Comparison of ENCODE assay signal across 11 mouse cellular contexts in genomic region chr5:43456018-43456417, GRCm38 (mm10). TPM values are rescaled to one million over a fixed set of nuclear protein-coding genes. Genes with fewer than 3 reads are reported as not detected.
DNase-seq lines count a peak whose midpoint lies in the region; ATAC-seq and TF ChIP-seq lines count a peak whose summit lies in the region.
"Had no signal": no experiment of that assay in that cellular context is flagged by ENCODE, and none has a peak within 500 bp of the region (broad histone marks: within the 10 kb centered on the region; RNA-seq: fewer than 3 reads in every experiment).

No protein-coding gene starts in this region.

- H3K27ac ChIP-seq in forebrain, postnatal 0 days (ENCODE audit: low read depth, low read length): no peak overlapping the region
- no peak overlapping the region for H3K27ac ChIP-seq in forebrain, embryonic 14.5 days (ENCODE audit: low read depth, low read length)
- H3K27ac ChIP-seq in lung, embryonic 14.5 days (ENCODE audit: low read depth): no peak overlapping the region
- H3K27ac ChIP-seq: forebrain, embryonic 10.5 days; liver, embryonic 12.5 days had no signal

- no peaks in the 10 kb centered on the region for H3K9me3 ChIP-seq in forebrain, postnatal 0 days (ENCODE audit: low read length)
- H3K9me3 ChIP-seq in forebrain, embryonic 14.5 days (replicated peaks; ENCODE audit: control insufficient read depth, low read length): no peaks in the 10 kb centered on the region
- H3K9me3 ChIP-seq in lung, embryonic 14.5 days (ENCODE audit: low read depth, low read length): no peaks in the 10 kb centered on the region
- H3K9me3 ChIP-seq: forebrain, embryonic 10.5 days; liver, embryonic 12.5 days had no signal

- H3K4me3 ChIP-seq in forebrain, postnatal 0 days (ENCODE audit: low read depth, low read length): no peak overlapping the region
- no peak overlapping the region for H3K4me3 ChIP-seq in forebrain, embryonic 14.5 days (ENCODE audit: low read depth, low read length)
- H3K4me3 ChIP-seq in lung, embryonic 14.5 days (ENCODE audit: low read depth, low read length): no peak overlapping the region
- H3K4me3 ChIP-seq: forebrain, embryonic 10.5 days; liver, embryonic 12.5 days had no signal

- TF ChIP-seq CTCF in forebrain, postnatal 0 days (IDR thresholded peaks at IDR 0.05; ENCODE audit: low read depth): no peak
- TF ChIP-seq CTCF in lung, embryonic 14.5 days (IDR thresholded peaks at IDR 0.05; ENCODE audit: low read depth): no peak

- 76% methylated on average over 3 of the region's 3 CpGs for WGBS in forebrain, postnatal 0 days
- 85% methylated on average over 3 of the region's 3 CpGs for WGBS in forebrain, embryonic 14.5 days
- WGBS in lung, embryonic 14.5 days: 19% methylated on average over 3 of the region's 3 CpGs

- H3K27me3 ChIP-seq in forebrain, postnatal 0 days (ENCODE audit: insufficient read depth, low read length): no peaks in the 10 kb centered on the region
- H3K27me3 ChIP-seq in forebrain, embryonic 14.5 days (replicated peaks; ENCODE audit: control insufficient read depth, insufficient read depth, low read length): no peaks in the 10 kb centered on the region
- no peaks in the 10 kb centered on the region for H3K27me3 ChIP-seq in lung, embryonic 14.5 days (ENCODE audit: insufficient read depth, low read length)
- H3K27me3 ChIP-seq: liver, embryonic 12.5 days had no signal

- no peak for DNase-seq in forebrain, postnatal 0 days
- DNase-seq in forebrain, embryonic 14.5 days (ENCODE audit: low spot score): no peak
- peak; percentile 5 for DNase-seq in urinary bladder, postnatal 25 days (ENCODE audit: low spot score)
- DNase-seq in urinary bladder, postnatal 10 days (ENCODE audit: low spot score): no peak
- DNase-seq in lung, embryonic 14.5 days: peak; percentile 92
- peak; percentile 34 for DNase-seq in yolk sac, embryonic 10.5 days (ENCODE audit: low spot score)
- no peak for DNase-seq in right cerebral cortex, adult 2 months (ENCODE audit: low spot score in 2 of 2)
- DNase-seq: spleen, adult 18-20 months had no signal

- H3K4me2 ChIP-seq in forebrain, postnatal 0 days (ENCODE audit: low read depth): no peak overlapping the region
- H3K4me2 ChIP-seq in forebrain, embryonic 14.5 days (ENCODE audit: low read length): no peak overlapping the region
- no peak overlapping the region for H3K4me2 ChIP-seq in lung, embryonic 14.5 days
- H3K4me2 ChIP-seq: liver, embryonic 12.5 days had no signal

- ATAC-seq in forebrain, postnatal 0 days: peak; percentile 62
- no peak for ATAC-seq in forebrain, embryonic 14.5 days
- peak; percentile 98 for ATAC-seq in lung, embryonic 14.5 days (ENCODE audit: insufficient read depth)
- ATAC-seq in erythroblast, adult 5-6 weeks (replicated peaks; ENCODE audit: low FRiP score, poor library complexity, severe bottlenecking): no peak
- ATAC-seq: liver, embryonic 12.5 days had no signal

- H3K36me3 ChIP-seq in forebrain, postnatal 0 days (ENCODE audit: insufficient read depth): no peaks in the 10 kb centered on the region
- no peaks in the 10 kb centered on the region for H3K36me3 ChIP-seq in forebrain, embryonic 14.5 days (ENCODE audit: control insufficient read depth, insufficient read depth, low read length)
- no peaks in the 10 kb centered on the region for H3K36me3 ChIP-seq in lung, embryonic 14.5 days (ENCODE audit: insufficient read depth)
- H3K36me3 ChIP-seq: forebrain, embryonic 10.5 days; liver, embryonic 12.5 days had no signal

- no peaks in the 10 kb centered on the region for H3K4me1 ChIP-seq in forebrain, postnatal 0 days (ENCODE audit: insufficient read depth)
- H3K4me1 ChIP-seq in forebrain, embryonic 14.5 days (ENCODE audit: control insufficient read depth, insufficient read depth, low read length): no peaks in the 10 kb centered on the region
- 0 out of 2 replicates have a peak, but pooled peaks cover 5% of the 10 kb centered on the region for H3K4me1 ChIP-seq in lung, embryonic 14.5 days (ENCODE audit: insufficient read depth)
- H3K4me1 ChIP-seq: forebrain, embryonic 10.5 days; liver, embryonic 12.5 days had no signal

- H3K9ac ChIP-seq in forebrain, postnatal 0 days: no peak overlapping the region
- H3K9ac ChIP-seq in forebrain, embryonic 14.5 days (ENCODE audit: low read length): no peak overlapping the region
- H3K9ac ChIP-seq in lung, embryonic 14.5 days: no peak overlapping the region
- H3K9ac ChIP-seq: liver, embryonic 12.5 days had no signal

RNA-seq across cellular contexts. Expression of gene C1qtnf7, which starts 59.3 kb away (rescaled TPM):
- total RNA-seq in forebrain, postnatal 0 days (2014; rRNA removed): 0.38 and 1.8 TPM in 2 replicates
- 1.1 and 1.9 TPM in 2 replicates for polyA plus RNA-seq in forebrain, postnatal 0 days (2015; fragmentation: Nextera tagmentation; extraction: Ambion mirVana)
- 1.1 and 1.8 TPM in 2 replicates for polyA plus RNA-seq in forebrain, embryonic 14.5 days (2014; fragmentation: Nextera tagmentation; extraction: Ambion mirVana)
- 53.8 and 54.2 TPM in 2 replicates for polyA plus RNA-seq in lung, embryonic 14.5 days (2014; fragmentation: Nextera tagmentation; extraction: Ambion mirVana)
- total RNA-seq in erythroblast, adult 5-6 weeks (2015; ENCODE audit: low replicate concordance): not detected in 2 replicates
- total RNA-seq in erythroblast, adult 5-6 weeks (2017; ENCODE audit: low replicate concordance): not detected in 2 replicates

Comparison
In these comparisons a context has a peak if more than half of its experiments do, and no peak if none do; other contexts are left out.
1. ATAC-seq: peak in forebrain, postnatal 0 days (single experiment) and lung, embryonic 14.5 days (single experiment); none in forebrain, embryonic 14.5 days (single experiment) and erythroblast, adult 5-6 weeks (single experiment).
2. DNase-seq: peak in urinary bladder, postnatal 25 days (single experiment), lung, embryonic 14.5 days (single experiment) and yolk sac, embryonic 10.5 days (single experiment); none in forebrain, postnatal 0 days (single experiment), forebrain, embryonic 14.5 days (single experiment), urinary bladder, postnatal 10 days (single experiment) and right cerebral cortex, adult 2 months (0 of 2).
3. RNA of gene C1qtnf7, which starts 59.3 kb away (polyA plus RNA-seq): 53.8 to 54.2 TPM in lung, embryonic 14.5 days; 1.1 to 1.9 TPM in forebrain, postnatal 0 days and 1.1 to 1.8 TPM in forebrain, embryonic 14.5 days; every median in the first group is over 10 times any median in the second.